Mouse (Mus musculus): ENCODE measurements around the gene Plce1.

GRCm38 (mm10) chr19:38690276-38690675 lies 209.4 kb downstream of the Plce1 start:
- TF ChIP-seq GATA1 (IDR thresholded peaks at IDR 0.05; ENCODE audit: low read length) (no peak), TAL1 (IDR thresholded peaks at IDR 0.05; ENCODE audit: low read length) (no peak)
